Mouse (Mus musculus) ES-E14 (cell line): ENCODE measurements at regions not wholly inside any gene's neighbourhood (a gene's known extent, or its start where the extent isn't known, plus 50 kb on each side); places are given as distances from the start of the nearest gene placed in this dataset.

Experiments
- CHD2 ChIP-seq: IDR thresholded peaks from 2 replicates; pipeline ENCODE4 v1.6.1; 2014; ENCODE audit warnings: mild to moderate bottlenecking, low read depth, low read length, inconsistent platforms
- HCFC1 ChIP-seq: IDR thresholded peaks from 2 replicates; pipeline ENCODE4 v1.6.1; 2012; ENCODE audit warnings: low read length, inconsistent platforms, borderline replicate concordance; ENCODE audit not compliant: insufficient read depth

- TF ChIP-seq CHD2 (no peak), HCFC1 (no peak)
These were observed 132.4 kb downstream of the Npr3 start for GRCm38 (mm10) chr15:11774717-11775116.
